Mouse (Mus musculus): ENCODE data around the gene Gal3st1.

GRCm38 (mm10) chr11:4023321-4023720, 39.9 kb downstream of the Gal3st1 start:
- no peak for TF ChIP-seq EP300 (IDR thresholded peaks at IDR 0.05; ENCODE audit: low read length)
- TF ChIP-seq MAFK (IDR thresholded peaks at IDR 0.05; ENCODE audit: insufficient replicate concordance, low read length) = no peak
- no peak for TF ChIP-seq IRF4 (IDR thresholded peaks at IDR 0.05; ENCODE audit: low read depth, low read length)
- no peak for TF ChIP-seq HCFC1 (IDR thresholded peaks at IDR 0.05; ENCODE audit: low read depth, low read length)
- TF ChIP-seq CHD2 (IDR thresholded peaks at IDR 0.05; ENCODE audit: low read length) = no peak
